Mouse (Mus musculus): ENCODE measurements around the gene Btbd35f16. TPM values are rescaled to one million over a fixed set of nuclear protein-coding genes. Genes with fewer than 3 reads are reported as not detected.
"Not testable (repeated sequence)": the region's sequence is repeated elsewhere in the genome, so short reads cannot be mapped to it uniquely, and the experiment has no call there.

Btbd35f16 gene
- total RNA-seq (2021), result not detected
- long read RNA-seq, experiment 1, result 0 reads
- long read RNA-seq, experiment 2, result 0 reads

- H3K27ac ChIP-seq; DNase-seq (ENCODE audit: low spot score in 2 of 2); H3K4me3 ChIP-seq: not testable (repeated sequence)
Observed at GRCm38 (mm10) chrX:3956902-3957301, at the start of gene Btbd35f16. TSS of gene Btbd35f16 (minus strand) at chrX:3957002.

Other genes starting within 250 kb of the Btbd35f16 start
- not detected for gene Btbd35f10, start 204.1 kb downstream of the Btbd35f16 start, total RNA-seq (2021)
- not detected for gene Btbd35f3, start 80.7 kb upstream of the Btbd35f16 start, total RNA-seq (2021)
- gene Btbd35f28, start 239.6 kb upstream of the Btbd35f16 start, total RNA-seq (2021), result not detected

Measured in layer of hippocampus, adult 2 months (tissue).